Mouse (Mus musculus): ENCODE results near the gene Mtus2. TPM values are rescaled to one million over a fixed set of nuclear protein-coding genes. Genes with fewer than 3 reads are reported as not detected.

Gene Mtus2
- total RNA-seq, 2 experiments from 2014 or later: 0.35 to 0.73 TPM

DNA sequence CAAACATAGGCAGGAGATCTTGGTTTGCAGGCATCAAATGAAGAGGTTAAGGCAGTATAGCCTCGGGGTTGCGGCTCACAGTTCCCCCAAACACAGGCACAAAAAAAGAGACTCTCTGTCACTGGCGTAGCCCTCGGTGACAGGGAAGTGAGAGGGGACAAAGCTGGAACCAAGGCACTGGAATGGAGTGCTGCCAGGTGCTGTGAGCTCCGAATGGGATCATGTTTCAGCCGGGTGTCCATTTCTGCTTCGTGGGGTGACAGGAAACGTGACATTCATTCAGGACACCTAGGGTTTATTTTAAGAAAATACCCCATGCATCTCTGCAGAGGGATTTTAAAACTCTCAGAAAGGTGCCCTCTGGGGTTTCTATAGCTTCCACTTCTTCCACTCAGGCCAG lies 397.4 kb downstream of the Mtus2 start:
- intact Hi-C loops (cut with DNase I; ENCODE audit: low total_unique reads): no loop called here
- DNase-seq: no peak

DNA sequence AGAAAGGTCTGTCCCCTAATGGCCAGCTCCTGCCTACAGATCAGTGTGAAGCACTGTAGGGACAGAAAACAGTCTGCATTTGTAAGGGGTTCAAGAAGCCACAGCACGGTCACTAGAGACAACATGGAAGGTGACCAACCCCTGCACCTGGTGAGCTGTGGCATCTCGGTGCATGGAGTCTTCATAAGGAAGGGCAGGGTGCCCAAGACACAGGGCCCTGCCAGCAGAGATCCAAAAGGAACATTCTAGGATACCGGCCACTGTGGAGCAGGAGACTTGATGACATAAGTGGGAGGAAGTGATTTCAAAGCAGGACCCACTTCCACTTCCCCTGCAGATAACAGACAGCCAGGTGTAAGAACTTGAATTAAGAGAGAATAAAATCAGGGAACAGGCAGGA lies 398.7 kb downstream of the Mtus2 start:
- intact Hi-C loops (cut with DNase I; ENCODE audit: low total_unique reads): no loop called here
- no peak for DNase-seq

DNA sequence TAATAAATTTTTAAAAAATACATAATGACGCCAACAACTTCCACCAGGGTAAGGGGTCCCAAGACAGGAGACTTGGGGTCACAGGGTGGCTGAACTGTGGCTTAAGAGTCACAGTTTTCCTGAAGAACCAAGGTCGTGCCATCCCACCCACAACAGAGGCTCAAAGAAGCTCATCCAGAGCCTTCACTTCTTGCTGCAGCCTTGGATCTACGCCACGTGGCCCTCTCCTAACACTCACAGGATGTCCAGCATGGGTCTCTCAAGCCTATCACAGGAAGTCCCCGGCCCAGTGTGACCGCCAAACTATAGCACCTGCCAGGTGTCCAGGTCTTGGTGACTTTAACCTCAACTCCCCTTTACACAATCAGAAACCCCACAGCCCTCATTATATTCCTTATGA lies 400.0 kb downstream of the Mtus2 start:
- DNase-seq: no peak
- intact Hi-C loops (cut with DNase I; ENCODE audit: low total_unique reads): no loop called here

GRCm38 (mm10) chr5:148359131-148359530 lies 402.0 kb downstream of the Mtus2 start:
- DNase-seq: no peak
- intact Hi-C loops (cut with DNase I; ENCODE audit: low total_unique reads): no loop called here

DNA sequence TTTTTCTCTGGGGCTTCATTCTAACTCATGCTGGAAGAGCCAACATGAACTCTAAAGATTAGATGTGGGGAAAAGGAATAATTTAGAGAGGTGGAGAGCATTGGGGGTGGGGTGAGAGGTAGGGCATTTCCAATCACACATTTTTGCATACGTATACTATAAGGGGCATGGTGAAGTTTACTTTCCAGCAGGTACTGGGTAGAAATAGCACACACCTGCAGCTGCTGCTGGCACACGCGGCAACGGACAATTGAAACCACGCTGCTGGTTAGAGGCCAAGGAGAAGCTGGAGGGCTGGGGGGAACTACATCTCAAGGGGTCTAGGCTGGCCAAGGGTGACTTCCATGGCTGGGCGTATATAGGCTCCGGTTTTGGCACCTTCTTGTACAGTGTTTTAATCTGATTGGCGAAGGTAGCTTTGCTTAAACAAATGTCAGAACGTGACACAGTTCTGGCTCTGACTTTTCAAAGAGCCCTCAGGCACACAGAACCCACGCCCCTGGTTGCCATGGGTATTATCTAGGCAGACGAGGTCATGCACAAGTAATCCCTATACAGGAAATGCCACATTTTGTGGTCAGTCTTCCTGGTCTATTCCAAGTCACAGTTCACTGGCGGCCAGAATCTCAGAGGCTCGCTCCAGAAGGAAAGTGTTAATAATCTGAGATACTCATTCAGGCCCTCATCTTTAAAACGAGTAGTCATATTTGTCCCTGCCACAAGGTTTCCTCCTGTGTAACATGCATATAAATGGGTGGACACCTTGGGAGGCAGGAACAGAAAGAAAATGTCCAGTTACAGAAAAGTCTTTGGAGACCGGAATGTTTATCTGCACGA lies 404.0 kb downstream of the Mtus2 start:
- intact Hi-C loops (cut with DNase I; ENCODE audit: low total_unique reads): no loop called here
- no peak for DNase-seq

DNA sequence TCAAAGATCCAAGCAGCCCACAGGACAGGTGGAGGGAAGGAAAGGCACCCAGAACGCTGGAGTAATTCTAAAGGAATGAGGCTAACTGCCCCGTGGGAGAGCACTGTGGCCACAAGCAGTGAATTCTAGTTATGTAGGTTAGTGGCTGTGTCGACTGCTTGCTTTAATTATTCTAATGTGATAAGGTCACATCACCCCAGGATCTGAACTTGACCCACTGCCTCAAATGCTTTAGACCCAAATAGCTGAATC lies 404.6 kb downstream of the Mtus2 start:
- intact Hi-C loops (cut with DNase I; ENCODE audit: low total_unique reads): no loop called here
- DNase-seq: no peak

- no peak for DNase-seq
- intact Hi-C loops (cut with DNase I; ENCODE audit: low total_unique reads): no loop called here
Measured at GRCm38 (mm10) chr5:148362296-148362695, 405.2 kb downstream of the Mtus2 start.

GRCm38 (mm10) chr5:148363441-148364113 lies 406.5 kb downstream of the Mtus2 start:
- intact Hi-C loops (cut with DNase I; ENCODE audit: low total_unique reads): no loop called here

More at GRCm38 (mm10) chr5:148363441-148364113, 406.5 kb downstream of the Mtus2 start:
- DNase-seq: no peak

Other genes starting within 250 kb of the Mtus2 start
- 10 to 100 TPM; 14.9 to 21.6 TPM for gene Flt1, start 231.3 kb upstream of the Mtus2 start, total RNA-seq (2021)
- 100 to 1,000 TPM; 140 to 145 TPM for gene Pomp, start 96.9 kb upstream of the Mtus2 start, total RNA-seq (2021)
- gene Slc46a3, start 62.5 kb upstream of the Mtus2 start, total RNA-seq (2021): 1 to 10 TPM; 5.5 to 7.9 TPM

All from gastrocnemius, postnatal 14 days (tissue).